Mouse (Mus musculus) heart, postnatal 0 days (tissue): ENCODE measurements at regions not wholly inside any gene's neighbourhood (a gene's known extent, or its start where the extent isn't known, plus 50 kb on each side); places are given as distances from the start of the nearest gene placed in this dataset.

Source experiments
- CTCF ChIP-seq: IDR thresholded peaks from 2 replicates; pipeline ENCODE4 v1.5.1; 2016; ENCODE audit warnings: antibody characterized with exemption, control low read depth, low read depth
- EP300 ChIP-seq: IDR thresholded peaks from 2 replicates; pipeline ENCODE4 v1.6.1; 2016; ENCODE audit warnings: antibody characterized with exemption, low read depth

- TF ChIP-seq CTCF, result no peak
- no peak for TF ChIP-seq EP300
Measured at GRCm38 (mm10) chr12:42978828-42979227, 1231.3 kb downstream of the Dnajb9 start.
